Mouse (Mus musculus): ENCODE results near the gene Map2k5. TPM values are rescaled to one million over a fixed set of nuclear protein-coding genes. Genes with fewer than 3 reads are reported as not detected.

Map2k5 gene
- polyA plus RNA-seq, 1 experiment: 41.2 TPM

GRCm38 (mm10) chr9:63118385-63118784 is 259.3 kb downstream of the Map2k5 start:
- no peak for TF ChIP-seq CTCF (IDR thresholded peaks at IDR 0.05; ENCODE audit: borderline replicate concordance, extremely low read depth, insufficient read depth, insufficient read length)
- no peak for TF ChIP-seq POLR2A (IDR thresholded peaks at IDR 0.05; ENCODE audit: borderline replicate concordance, extremely low read depth, insufficient read depth, insufficient read length, poor library complexity, severe bottlenecking)
- no peak for DNase-seq (ENCODE audit: low read depth)

Other genes starting within 250 kb of the Map2k5 start
- 3.7 and 16.7 TPM in 2 replicates for gene Skor1, start 228.9 kb downstream of the Map2k5 start, polyA plus RNA-seq (2012; rRNA removed)
- 40.2 and 55.7 TPM in 2 replicates for gene 2300009A05Rik, start 21.3 kb upstream of the Map2k5 start, polyA plus RNA-seq (2012; rRNA removed)
- 0.04 and 0.11 TPM in 2 replicates for gene Iqch, start 224.6 kb upstream of the Map2k5 start, polyA plus RNA-seq (2012; rRNA removed)
- 24.9 and 27.9 TPM in 2 replicates for gene Aagab, start 224.8 kb upstream of the Map2k5 start, polyA plus RNA-seq (2012; rRNA removed)

All from brain, embryonic 14.5 days (tissue).